Mouse (Mus musculus): ENCODE results near the gene Egln2. TPM values are rescaled to one million over a fixed set of nuclear protein-coding genes. Genes with fewer than 3 reads are reported as not detected.

Egln2 gene
- polyA plus RNA-seq, 1 experiment from 2014 or later, result 57.4 TPM

GRCm38 (mm10) chr7:27160921-27161320 is 5.7 kb downstream of the Egln2 start:
- Histone ChIP-seq H3K27ac (ENCODE audit: poor library complexity, severe bottlenecking) (no peak overlapping the region), H3K4me2 (no peak overlapping the region), H3K36me3 (peaks cover 83% of the 10 kb centered on the region), H3K9ac (no peak overlapping the region), H3K4me3 (no peak overlapping the region), H3K9me3 (replicated peaks) (no peaks in the 10 kb centered on the region), H3K27me3 (replicated peaks) (no peaks in the 10 kb centered on the region), H3K4me1 (replicated peaks) (peaks cover 58% of the 10 kb centered on the region)
- 91% methylated on average over 3 of the region's 3 CpGs for WGBS
- no peak for ATAC-seq (ENCODE audit: insufficient number of reproducible peaks, low FRiP score)

- H3K36me3 ChIP-seq, result peaks cover 84% of the 10 kb centered on the region
- ATAC-seq (ENCODE audit: insufficient number of reproducible peaks, low FRiP score), result peak; percentile 82
- WGBS, result 13% methylated on average over 8 of the region's 8 CpGs
- no peak overlapping the region for H3K4me2 ChIP-seq
- H3K27me3 ChIP-seq (replicated peaks), result no peaks in the 10 kb centered on the region
- no peaks in the 10 kb centered on the region for H3K9me3 ChIP-seq (replicated peaks)
- H3K9ac ChIP-seq, result no peak overlapping the region
- H3K27ac ChIP-seq (ENCODE audit: poor library complexity, severe bottlenecking), result no peak overlapping the region
- H3K4me3 ChIP-seq, result no peak overlapping the region
- peaks cover 49% of the 10 kb centered on the region for H3K4me1 ChIP-seq (replicated peaks)
Observed at GRCm38 (mm10) chr7:27159882-27160281, 6.7 kb downstream of the Egln2 start.

- Histone ChIP-seq H3K36me3 (peaks cover 78% of the 10 kb centered on the region), H3K27ac (ENCODE audit: poor library complexity, severe bottlenecking) (no peak overlapping the region)
Observed at GRCm38 (mm10) chr7:27159256-27159655, 7.3 kb downstream of the Egln2 start.

GRCm38 (mm10) chr7:27158171-27158570 is 8.4 kb downstream of the Egln2 start:
- no peak overlapping the region for H3K4me3 ChIP-seq
- H3K9me3 ChIP-seq (replicated peaks), result 0 out of 2 replicates have a peak, but pooled peaks cover 4% of the 10 kb centered on the region
- no peak overlapping the region for H3K4me2 ChIP-seq
- no peak overlapping the region for H3K9ac ChIP-seq
- 94% methylated on average over 9 of the region's 9 CpGs for WGBS
- H3K36me3 ChIP-seq, result peaks cover 70% of the 10 kb centered on the region
- ATAC-seq (ENCODE audit: insufficient number of reproducible peaks, low FRiP score), result no peak
- H3K27me3 ChIP-seq (replicated peaks), result no peaks in the 10 kb centered on the region
- H3K27ac ChIP-seq (ENCODE audit: poor library complexity, severe bottlenecking), result no peak overlapping the region
- peaks cover 36% of the 10 kb centered on the region for H3K4me1 ChIP-seq (replicated peaks)

More at GRCm38 (mm10) chr7:27159256-27159655, 7.3 kb downstream of the Egln2 start:
- Histone ChIP-seq H3K9ac (no peak overlapping the region), H3K4me2 (no peak overlapping the region), H3K27me3 (replicated peaks) (no peaks in the 10 kb centered on the region), H3K9me3 (replicated peaks) (no peaks in the 10 kb centered on the region), H3K4me1 (replicated peaks) (peaks cover 43% of the 10 kb centered on the region), H3K4me3 (no peak overlapping the region)
- WGBS, result 92% methylated on average over 6 of the region's 6 CpGs
- ATAC-seq (ENCODE audit: insufficient number of reproducible peaks, low FRiP score), result no peak

- WGBS, result 77% methylated on average over 13 of the region's 13 CpGs
- Histone ChIP-seq H3K4me3 (no peak overlapping the region), H3K27ac (ENCODE audit: poor library complexity, severe bottlenecking) (no peak overlapping the region)
Observed at GRCm38 (mm10) chr7:27156005-27156404, 10.6 kb downstream of the Egln2 start.

GRCm38 (mm10) chr7:27153205-27153764 is 13.3 kb downstream of the Egln2 start, which contains the start of gene Cyp2t4:
Gene Cyp2t4 (plus strand): TSS chr7:27153714.
- Histone ChIP-seq H3K4me3 (no peak within 1 kb of the TSS), H3K4me1 (replicated peaks) (peaks cover 6% of the 10 kb centered on the region), H3K9ac (no peak within 1 kb of the TSS), H3K27me3 (replicated peaks) (no peaks in the 10 kb centered on the region), H3K36me3 (peaks cover 23% of the 10 kb centered on the region), H3K9me3 (replicated peaks) (0 out of 2 replicates have a peak, but pooled peaks cover 4% of the 10 kb centered on the region), H3K4me2 (no peak within 1 kb of the TSS), H3K27ac (ENCODE audit: poor library complexity, severe bottlenecking) (no peak within 1 kb of the TSS)
- 60% methylated on average over 10 of the region's 10 CpGs for WGBS
- 0 out of 2 replicates have a peak, but pooled peaks have one; percentile 29 for ATAC-seq (ENCODE audit: insufficient number of reproducible peaks, low FRiP score)

More at GRCm38 (mm10) chr7:27156005-27156404, 10.6 kb downstream of the Egln2 start:
- no peaks in the 10 kb centered on the region for H3K27me3 ChIP-seq (replicated peaks)
- no peak overlapping the region for H3K4me2 ChIP-seq
- no peak overlapping the region for H3K9ac ChIP-seq
- ATAC-seq (ENCODE audit: insufficient number of reproducible peaks, low FRiP score), result no peak
- H3K9me3 ChIP-seq (replicated peaks), result 0 out of 2 replicates have a peak, but pooled peaks cover 4% of the 10 kb centered on the region
- peaks cover 17% of the 10 kb centered on the region for H3K4me1 ChIP-seq (replicated peaks)
- peaks cover 50% of the 10 kb centered on the region for H3K36me3 ChIP-seq

- Histone ChIP-seq H3K36me3 (no peaks in the 10 kb centered on the region), H3K9ac (no peak overlapping the region), H3K4me1 (replicated peaks) (0 out of 2 replicates have a peak, but pooled peaks cover 4% of the 10 kb centered on the region), H3K27me3 (replicated peaks) (no peaks in the 10 kb centered on the region), H3K9me3 (replicated peaks) (peaks cover 8% of the 10 kb centered on the region), H3K4me3 (no peak overlapping the region), H3K27ac (ENCODE audit: poor library complexity, severe bottlenecking) (no peak overlapping the region), H3K4me2 (no peak overlapping the region)
- WGBS, result 50% methylated on average over 8 of the region's 8 CpGs
- no peak for ATAC-seq (ENCODE audit: insufficient number of reproducible peaks, low FRiP score)
Observed at GRCm38 (mm10) chr7:27136410-27136996, 30.1 kb downstream of the Egln2 start.

GRCm38 (mm10) chr7:27133757-27134156 is 32.8 kb downstream of the Egln2 start:
- Histone ChIP-seq H3K4me1 (replicated peaks) (0 out of 2 replicates have a peak, but pooled peaks cover 4% of the 10 kb centered on the region), H3K4me3 (no peak overlapping the region), H3K36me3 (no peaks in the 10 kb centered on the region), H3K9ac (no peak overlapping the region), H3K4me2 (no peak overlapping the region), H3K9me3 (replicated peaks) (no peaks in the 10 kb centered on the region), H3K27me3 (replicated peaks) (no peaks in the 10 kb centered on the region), H3K27ac (ENCODE audit: poor library complexity, severe bottlenecking) (no peak overlapping the region)
- WGBS, result 74% methylated on average over 4 of the region's 4 CpGs
- no peak for ATAC-seq (ENCODE audit: insufficient number of reproducible peaks, low FRiP score)

- Histone ChIP-seq H3K9ac (no peak overlapping the region), H3K36me3 (no peaks in the 10 kb centered on the region), H3K9me3 (replicated peaks) (no peaks in the 10 kb centered on the region), H3K4me1 (replicated peaks) (0 out of 2 replicates have a peak, but pooled peaks cover 4% of the 10 kb centered on the region), H3K4me2 (no peak overlapping the region), H3K4me3 (no peak overlapping the region), H3K27ac (ENCODE audit: poor library complexity, severe bottlenecking) (no peak overlapping the region), H3K27me3 (replicated peaks) (no peaks in the 10 kb centered on the region)
- 52% methylated on average over 12 of the region's 12 CpGs for WGBS
- ATAC-seq (ENCODE audit: insufficient number of reproducible peaks, low FRiP score), result no peak
Observed at GRCm38 (mm10) chr7:27133156-27133555, 33.4 kb downstream of the Egln2 start.

- peak overlapping the region; percentile 29; the same call in 1 of the 2 replicates for H3K4me2 ChIP-seq
- 12% methylated on average over 10 of the region's 10 CpGs for WGBS
- H3K9me3 ChIP-seq (replicated peaks), result no peaks in the 10 kb centered on the region
- H3K4me1 ChIP-seq (replicated peaks), result 0 out of 2 replicates have a peak, but pooled peaks cover 4% of the 10 kb centered on the region
- H3K36me3 ChIP-seq, result no peaks in the 10 kb centered on the region
- no peak overlapping the region for H3K4me3 ChIP-seq
- no peak overlapping the region for H3K27ac ChIP-seq (ENCODE audit: poor library complexity, severe bottlenecking)
- no peaks in the 10 kb centered on the region for H3K27me3 ChIP-seq (replicated peaks)
- no peak for ATAC-seq (ENCODE audit: insufficient number of reproducible peaks, low FRiP score)
- H3K9ac ChIP-seq, result no peak overlapping the region
Observed at GRCm38 (mm10) chr7:27132588-27132987, 34.0 kb downstream of the Egln2 start.

- Histone ChIP-seq H3K27ac (ENCODE audit: poor library complexity, severe bottlenecking) (no peak overlapping the region), H3K27me3 (replicated peaks) (no peaks in the 10 kb centered on the region), H3K9ac (no peak overlapping the region), H3K4me2 (no peak overlapping the region), H3K4me1 (replicated peaks) (0 out of 2 replicates have a peak, but pooled peaks cover 4% of the 10 kb centered on the region), H3K9me3 (replicated peaks) (no peaks in the 10 kb centered on the region), H3K36me3 (no peaks in the 10 kb centered on the region), H3K4me3 (no peak overlapping the region)
- 65% methylated on average over 2 of the region's 2 CpGs for WGBS
- ATAC-seq (ENCODE audit: insufficient number of reproducible peaks, low FRiP score), result no peak
Observed at GRCm38 (mm10) chr7:27131387-27131786, 35.2 kb downstream of the Egln2 start.
